Mouse (Mus musculus) layer of hippocampus, postnatal 25 days (tissue): ENCODE data around the gene Sox5. TPM values are rescaled to one million over a fixed set of nuclear protein-coding genes. Genes with fewer than 3 reads are reported as not detected.
"Not testable (repeated sequence)": the region's sequence is repeated elsewhere in the genome, so short reads cannot be mapped to it uniquely, and the experiment has no call there.

Experiments
- DNase-seq, 2 experiments: peaks; one replicate each; pipeline ENCODE4 v3.0.0; 2022; ENCODE audit warnings: mixed read lengths in 2 of 2, low spot score in 1 of 2; ENCODE audit errors: extremely low spot score in 1 of 2
- total RNA-seq, 2 experiments: library from RNA; stranded (reverse); gene quantifications; 2 replicates each; pipeline ENCODE4 v1.2.3; 2021

Gene Sox5
- total RNA-seq, 2 experiments from 2014 or later, result 31.4 to 38.6 TPM

- DNase-seq, result no peak
Measured at GRCm38 (mm10) chr6:144252191-144252718, 529.5 kb downstream of the Sox5 start.

GRCm38 (mm10) chr6:144251222-144252170 lies 530.3 kb downstream of the Sox5 start:
- no peak for DNase-seq

GRCm38 (mm10) chr6:144250625-144251181 lies 531.1 kb downstream of the Sox5 start:
- no peak for DNase-seq

GRCm38 (mm10) chr6:144236581-144236980 lies 545.2 kb downstream of the Sox5 start:
- DNase-seq, result no peak

- peak in 1 of 2 experiments; percentile 20 for DNase-seq
Measured at GRCm38 (mm10) chr6:144203970-144204369, 577.8 kb downstream of the Sox5 start.

GRCm38 (mm10) chr6:144203013-144203412 lies 578.8 kb downstream of the Sox5 start:
- DNase-seq, result no peak

- DNase-seq, result no peak
Measured at GRCm38 (mm10) chr6:144201402-144202040, 580.3 kb downstream of the Sox5 start.

GRCm38 (mm10) chr6:144197209-144198119 lies 584.3 kb downstream of the Sox5 start:
- no peak for DNase-seq

- no peak for DNase-seq
Measured at GRCm38 (mm10) chr6:144195934-144196333, 585.8 kb downstream of the Sox5 start.

- DNase-seq, result no peak
Measured at GRCm38 (mm10) chr6:144183087-144183486, 598.7 kb downstream of the Sox5 start.

GRCm38 (mm10) chr6:144182429-144182828 lies 599.3 kb downstream of the Sox5 start:
- DNase-seq, result not testable (repeated sequence)

- peak; percentile 16 to 21 for DNase-seq
Measured at GRCm38 (mm10) chr6:144181083-144181866, 600.5 kb downstream of the Sox5 start.

- no peak for DNase-seq
Measured at GRCm38 (mm10) chr6:144179111-144179510, 602.7 kb downstream of the Sox5 start.

GRCm38 (mm10) chr6:144176674-144177073 lies 605.1 kb downstream of the Sox5 start:
- no peak for DNase-seq

- DNase-seq, result no peak
Measured at GRCm38 (mm10) chr6:144175590-144175989, 606.2 kb downstream of the Sox5 start.

GRCm38 (mm10) chr6:144170541-144170940 lies 611.2 kb downstream of the Sox5 start:
- DNase-seq, result no peak

GRCm38 (mm10) chr6:144169791-144170190 lies 612.0 kb downstream of the Sox5 start:
- DNase-seq, result no peak

GRCm38 (mm10) chr6:144168696-144169476 lies 612.9 kb downstream of the Sox5 start:
- no peak for DNase-seq
